Mouse (Mus musculus): ENCODE measurements around the gene Ptk6. TPM values are rescaled to one million over a fixed set of nuclear protein-coding genes. Genes with fewer than 3 reads are reported as not detected.

Ptk6 gene
- polyA plus RNA-seq, 1 experiment = 0.08 TPM

Other genes with a start within 250 kb of the Ptk6 start
- gene Nkain4, start 248.1 kb downstream of the Ptk6 start, polyA plus RNA-seq (2012; rRNA removed) = 74.4 and 84.5 TPM in 2 replicates
- gene Arfgap1, start 235.6 kb downstream of the Ptk6 start, polyA plus RNA-seq (2012; rRNA removed) = 127 and 143 TPM in 2 replicates
- gene Col20a1, start 216.3 kb downstream of the Ptk6 start, polyA plus RNA-seq (2012; rRNA removed) = 4.1 TPM in 2 replicates
- 12.3 and 13.7 TPM in 2 replicates for gene Chrna4, start 159.2 kb downstream of the Ptk6 start, polyA plus RNA-seq (2012; rRNA removed)
- 167 and 170 TPM in 2 replicates for gene Kcnq2, start 67.5 kb downstream of the Ptk6 start, polyA plus RNA-seq (2012; rRNA removed)
- gene Eef1a2, start 45.8 kb downstream of the Ptk6 start, polyA plus RNA-seq (2012; rRNA removed) = 939 and 990 TPM in 2 replicates
- gene Ppdpf, start 15.5 kb downstream of the Ptk6 start, polyA plus RNA-seq (2012; rRNA removed) = 117 and 142 TPM in 2 replicates
- 0.44 and 0.50 TPM in 2 replicates for gene Srms, start 10.4 kb upstream of the Ptk6 start, polyA plus RNA-seq (2012; rRNA removed)
- gene Fndc11, start 17.2 kb upstream of the Ptk6 start, polyA plus RNA-seq (2012; rRNA removed) = 0.13 and 0.14 TPM in 2 replicates
- 3.0 TPM in 2 replicates for gene Helz2, start 39.2 kb upstream of the Ptk6 start, polyA plus RNA-seq (2012; rRNA removed)
- 20.8 and 21.7 TPM in 2 replicates for gene Gmeb2, start 85.2 kb upstream of the Ptk6 start, polyA plus RNA-seq (2012; rRNA removed)
- gene Stmn3, start 111.7 kb upstream of the Ptk6 start, polyA plus RNA-seq (2012; rRNA removed) = 725 and 731 TPM in 2 replicates
- 71.9 and 77.1 TPM in 2 replicates for gene Rtel1, start 117.0 kb upstream of the Ptk6 start, polyA plus RNA-seq (2012; rRNA removed)
- gene Zgpat, start 162.1 kb upstream of the Ptk6 start, polyA plus RNA-seq (2012; rRNA removed) = 87.9 and 93.7 TPM in 2 replicates
- 75.8 and 76.8 TPM in 2 replicates for gene Arfrp1, start 162.6 kb upstream of the Ptk6 start, polyA plus RNA-seq (2012; rRNA removed)
- 71.8 and 72.7 TPM in 2 replicates for gene Lime1, start 177.3 kb upstream of the Ptk6 start, polyA plus RNA-seq (2012; rRNA removed)

All from frontal cortex, adult 2 months (tissue).